Mouse (Mus musculus) lung, adult 2 months (tissue): ENCODE measurements around the gene Tmem238l.

Experiments
- CTCF ChIP-seq: fragments of 200-500 bp; IDR thresholded peaks from 2 replicates; pipeline ENCODE4 v1.5.1; 2011; ENCODE audit warnings: mild to moderate bottlenecking, low read length, control low read depth; ENCODE audit not compliant: insufficient read depth
- POLR2A ChIP-seq: fragments of 200-500 bp; IDR thresholded peaks from 2 replicates; pipeline ENCODE4 v1.6.1; 2011; ENCODE audit warnings: low read depth, mild to moderate bottlenecking, control low read depth, low read length, borderline replicate concordance; ENCODE audit errors: extremely low read depth

- TF ChIP-seq CTCF (no peak), POLR2A (no peak)
These were observed 19.3 kb downstream of the Tmem238l start for GRCm38 (mm10) chr11:66975606-66976330.
